Mouse (Mus musculus): ENCODE results near the gene Fkbp10.

Gene Fkbp10

GRCm38 (mm10) chr11:100394353-100395074 is 21.0 kb upstream of the Fkbp10 start:
- no peak for DNase-seq (ENCODE audit: low read depth, low spot score)

- no peak for DNase-seq (ENCODE audit: low read depth, low spot score)
These were observed 20.3 kb upstream of the Fkbp10 start for GRCm38 (mm10) chr11:100395200-100395599.

GRCm38 (mm10) chr11:100395861-100396631 is 19.5 kb upstream of the Fkbp10 start:
- DNase-seq (ENCODE audit: low read depth, low spot score) = no peak

GRCm38 (mm10) chr11:100396886-100397599 is 18.5 kb upstream of the Fkbp10 start:
- no peak for DNase-seq (ENCODE audit: low read depth, low spot score)

- peak; percentile 90 for DNase-seq (ENCODE audit: low read depth, low spot score)
These were observed 17.7 kb upstream of the Fkbp10 start, which contains the start of gene Jup for GRCm38 (mm10) chr11:100397600-100398389. Jup (minus strand) TSS chr11:100397763.

- no peak for DNase-seq (ENCODE audit: low read depth, low spot score)
These were observed 17.0 kb upstream of the Fkbp10 start for GRCm38 (mm10) chr11:100398517-100398916.

GRCm38 (mm10) chr11:100399320-100399719 is 16.2 kb upstream of the Fkbp10 start:
- peak; percentile 64 for DNase-seq (ENCODE audit: low read depth, low spot score)

- DNase-seq (ENCODE audit: low read depth, low spot score) = no peak
These were observed 15.6 kb upstream of the Fkbp10 start for GRCm38 (mm10) chr11:100399727-100400538.

GRCm38 (mm10) chr11:100400842-100401241 is 14.7 kb upstream of the Fkbp10 start:
- DNase-seq (ENCODE audit: low read depth, low spot score) = no peak

GRCm38 (mm10) chr11:100402240-100402639 is 13.3 kb upstream of the Fkbp10 start:
- no peak for DNase-seq (ENCODE audit: low read depth, low spot score)

- no peak for DNase-seq (ENCODE audit: low read depth, low spot score)
These were observed 12.8 kb upstream of the Fkbp10 start for GRCm38 (mm10) chr11:100402682-100403081.

GRCm38 (mm10) chr11:100403445-100404134 is 11.9 kb upstream of the Fkbp10 start:
- no peak for DNase-seq (ENCODE audit: low read depth, low spot score)

GRCm38 (mm10) chr11:100404456-100405074 is 10.9 kb upstream of the Fkbp10 start:
- DNase-seq (ENCODE audit: low read depth, low spot score) = no peak

- DNase-seq (ENCODE audit: low read depth, low spot score) = no peak
These were observed 9.2 kb upstream of the Fkbp10 start for GRCm38 (mm10) chr11:100406273-100406672.

GRCm38 (mm10) chr11:100406995-100407705 is 8.3 kb upstream of the Fkbp10 start:
- no peak for DNase-seq (ENCODE audit: low read depth, low spot score)

- peak; percentile 52 for DNase-seq (ENCODE audit: low read depth, low spot score)
These were observed 7.2 kb upstream of the Fkbp10 start for GRCm38 (mm10) chr11:100408076-100408834.

- DNase-seq (ENCODE audit: low read depth, low spot score) = no peak
These were observed 6.5 kb upstream of the Fkbp10 start for GRCm38 (mm10) chr11:100408835-100409462.

GRCm38 (mm10) chr11:100409686-100410085 is 5.8 kb upstream of the Fkbp10 start:
- DNase-seq (ENCODE audit: low read depth, low spot score) = no peak

Data from CD4-positive helper T cell, adult 2 months (primary cell).